Mouse (Mus musculus) thymus, postnatal 36 days (tissue): ENCODE data around the gene Calb2.

ENCODE experiments used
- DNase-seq, 2 experiments: peaks; one replicate each; pipeline ENCODE4 v3.0.0; 2022; ENCODE audit warnings: mixed read lengths in 2 of 2

The Calb2 gene

GRCm38 (mm10) chr8:110102653-110103052 is 65.4 kb downstream of the Calb2 start, which contains the start of gene Gm17720:
Gene Gm17720 (minus strand): TSS chr8:110102753.
- DNase-seq = no peak

DNA sequence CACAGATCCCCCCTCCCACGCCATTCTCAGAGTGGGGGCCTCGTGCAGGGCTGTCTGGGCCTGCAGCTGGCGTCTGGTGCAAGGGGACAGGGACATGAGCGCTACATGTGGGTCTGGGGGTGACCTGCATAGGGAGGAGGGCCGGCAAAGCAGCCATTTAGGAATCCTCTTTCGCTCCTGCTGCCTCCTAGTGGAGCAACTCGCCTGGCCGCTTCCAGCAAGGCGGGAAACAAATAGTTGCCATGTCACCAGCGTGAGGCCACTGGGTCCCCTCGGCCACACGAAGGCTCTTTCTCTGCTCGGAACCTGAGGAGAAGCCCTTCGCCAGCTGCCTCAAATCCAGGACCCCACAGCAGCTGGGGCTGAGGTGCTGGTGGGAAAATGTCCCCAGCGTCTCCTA is 66.3 kb downstream of the Calb2 start:
- DNase-seq = no peak

- DNase-seq = no peak
These were observed 67.1 kb downstream of the Calb2 start, which contains the start of gene Gm21964 for GRCm38 (mm10) chr8:110100907-110101306. Gene Gm21964 (plus strand): TSS chr8:110101207.

DNA sequence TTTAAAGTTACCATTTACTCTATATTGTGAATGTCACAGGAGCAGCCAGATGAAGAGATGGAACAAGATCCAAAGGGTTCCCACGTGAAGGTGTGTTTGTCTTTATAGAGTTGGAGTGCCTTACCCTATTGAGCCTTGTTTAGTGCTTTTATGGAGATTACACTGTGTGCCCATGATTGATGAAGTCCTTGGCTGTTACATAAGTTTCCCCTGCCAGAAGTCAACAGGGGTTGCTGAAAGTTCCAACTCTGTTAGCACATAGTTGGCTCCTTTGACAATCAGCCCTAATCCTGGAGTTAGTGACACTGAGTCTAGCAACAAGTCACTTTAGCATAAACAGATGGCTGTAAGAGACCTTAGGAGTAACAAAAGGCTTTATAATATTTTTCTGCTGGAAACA is 76.1 kb downstream of the Calb2 start:
- DNase-seq = no peak
